ENCODE assay signal across 14 mouse cellular contexts in the genomic region with DNA sequence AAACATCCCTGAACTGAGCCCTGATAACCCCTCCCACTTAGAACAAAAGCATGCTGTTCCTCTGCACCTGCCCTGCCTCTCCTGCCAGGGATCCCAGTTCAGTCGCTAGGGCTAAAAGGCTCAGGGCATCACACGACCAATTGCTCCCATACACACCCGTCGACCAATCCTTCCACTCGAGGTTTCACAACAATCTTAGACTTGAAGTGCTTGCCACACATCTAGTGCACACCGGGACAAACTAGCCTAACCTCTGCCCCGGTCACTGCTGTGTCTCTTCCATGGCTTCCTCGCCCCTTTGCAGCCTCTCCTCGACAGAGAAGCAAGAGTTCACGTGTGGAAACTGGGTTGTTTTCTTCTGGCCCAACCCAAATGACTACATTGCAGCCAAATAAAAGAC.
"Had no signal": no experiment of that assay in that cellular context is flagged by ENCODE, and none has a peak within 500 bp of the region (broad histone marks: within the 10 kb centered on the region; RNA-seq: fewer than 3 reads in every experiment).

No protein-coding gene starts in this region.

- DNase-seq: kidney, adult 18-20 months; kidney, postnatal 10 days; kidney, postnatal 36 days; layer of hippocampus, postnatal 36 days; lung, embryonic 14.5 days; retina, postnatal 1 day; right cerebral cortex, postnatal 25 days; spleen, adult 18-20 months; thymus, postnatal 25 days had no signal

- ATAC-seq: inflammation-experienced regulatory T-cells, adult 6 months; intestine, embryonic 16.5 days; liver, embryonic 12.5 days; midbrain, embryonic 13.5 days; midbrain, embryonic 16.5 days had no signal
